Mouse (Mus musculus): ENCODE measurements around the gene Slc48a1.

Gene Slc48a1

GRCm38 (mm10) chr15:97752491-97752890 is 25.8 kb upstream of the Slc48a1 start:
- DNase-seq (ENCODE audit: low read depth): no peak

GRCm38 (mm10) chr15:97754476-97754875 is 23.8 kb upstream of the Slc48a1 start:
- DNase-seq (ENCODE audit: low read depth): no peak

GRCm38 (mm10) chr15:97755361-97755760 is 23.0 kb upstream of the Slc48a1 start:
- DNase-seq (ENCODE audit: low read depth): no peak

GRCm38 (mm10) chr15:97760006-97760405 is 18.3 kb upstream of the Slc48a1 start:
- DNase-seq (ENCODE audit: low read depth): no peak

- no peak for DNase-seq (ENCODE audit: low read depth)
Observed at GRCm38 (mm10) chr15:97760952-97761351, 17.4 kb upstream of the Slc48a1 start.

- DNase-seq (ENCODE audit: low read depth): no peak
Observed at GRCm38 (mm10) chr15:97761438-97761837, 16.9 kb upstream of the Slc48a1 start.

- DNase-seq (ENCODE audit: low read depth): no peak
Observed at GRCm38 (mm10) chr15:97762733-97763132, 15.6 kb upstream of the Slc48a1 start.

- DNase-seq (ENCODE audit: low read depth): no peak
Observed at GRCm38 (mm10) chr15:97763256-97764049, 14.9 kb upstream of the Slc48a1 start.

- DNase-seq (ENCODE audit: low read depth): no peak
Observed at GRCm38 (mm10) chr15:97764532-97764931, 13.8 kb upstream of the Slc48a1 start.

GRCm38 (mm10) chr15:97765090-97765794 is 13.1 kb upstream of the Slc48a1 start:
- no peak for DNase-seq (ENCODE audit: low read depth)

GRCm38 (mm10) chr15:97766194-97766593 is 12.1 kb upstream of the Slc48a1 start:
- no peak for DNase-seq (ENCODE audit: low read depth)

- no peak for DNase-seq (ENCODE audit: low read depth)
Observed at GRCm38 (mm10) chr15:97766594-97767279, 11.6 kb upstream of the Slc48a1 start.

- peak; percentile 88 for DNase-seq (ENCODE audit: low read depth)
Observed at GRCm38 (mm10) chr15:97767280-97768186, 10.8 kb upstream of the Slc48a1 start, which contains the start of gene Rapgef3. TSS of gene Rapgef3 (minus strand) at chr15:97767972.

GRCm38 (mm10) chr15:97768192-97768591 is 10.1 kb upstream of the Slc48a1 start:
- DNase-seq (ENCODE audit: low read depth): peak; percentile 59

- no peak for DNase-seq (ENCODE audit: low read depth)
Observed at GRCm38 (mm10) chr15:97770280-97770679, 8.0 kb upstream of the Slc48a1 start.

- no peak for DNase-seq (ENCODE audit: low read depth)
Observed at GRCm38 (mm10) chr15:97773108-97773507, 5.2 kb upstream of the Slc48a1 start.

GRCm38 (mm10) chr15:97773961-97774370 is 4.4 kb upstream of the Slc48a1 start:
- DNase-seq (ENCODE audit: low read depth): no peak

GRCm38 (mm10) chr15:97776514-97776913 is 1.8 kb upstream of the Slc48a1 start:
- peak; percentile 74 for DNase-seq (ENCODE audit: low read depth)

- DNase-seq (ENCODE audit: low read depth): no peak
Observed at GRCm38 (mm10) chr15:97776919-97777318, 1.4 kb upstream of the Slc48a1 start.

- DNase-seq (ENCODE audit: low read depth): no peak
Observed at GRCm38 (mm10) chr15:97779576-97779975, 1.3 kb downstream of the Slc48a1 start.

GRCm38 (mm10) chr15:97780611-97781031 is 2.3 kb downstream of the Slc48a1 start:
- DNase-seq (ENCODE audit: low read depth): peak; percentile 59

Measured in induced T-regulatory cell, adult 2 months (primary cell).